Mouse (Mus musculus) heart, embryonic 11.5 days (tissue): ENCODE results near the gene Emc8. TPM values are rescaled to one million over a fixed set of nuclear protein-coding genes. Genes with fewer than 3 reads are reported as not detected.

Source experiments
- ATAC-seq: fragments of 200-750 bp; cut with Nextera tagmentation; replicated peaks from 2 replicates; pipeline ENCODE4 v1.8.0; 2017; ENCODE audit warnings: moderate library complexity; ENCODE audit not compliant: insufficient number of reproducible peaks, low FRiP score, low TSS enrichment
- H3K27ac ChIP-seq: fragments of 300-500 bp; sonication (generic); 2 replicates; pipeline ENCODE4 v1.5.1; 2014; ENCODE audit warnings: mild to moderate bottlenecking, low read depth, low read length
- H3K27me3 ChIP-seq: fragments of 300-500 bp; sonication (generic); 2 replicates; pipeline ENCODE4 v1.6.1; 2014; ENCODE audit warnings: mild to moderate bottlenecking, low read length, mixed read lengths; ENCODE audit not compliant: control insufficient read depth, insufficient read depth
- H3K36me3 ChIP-seq: fragments of 300-500 bp; sonication (generic); 2 replicates; pipeline ENCODE4 v1.6.1; 2014; ENCODE audit warnings: mild to moderate bottlenecking, low read length, moderate library complexity, mixed read lengths; ENCODE audit not compliant: control insufficient read depth, insufficient read depth
- H3K4me1 ChIP-seq: fragments of 300-500 bp; sonication (generic); 2 replicates; pipeline ENCODE4 v1.6.1; 2014; ENCODE audit warnings: low read length; ENCODE audit not compliant: control insufficient read depth, insufficient read depth
- H3K4me2 ChIP-seq: fragments of 300-500 bp; sonication (generic); 2 replicates; pipeline ENCODE4 v1.6.1; 2014; ENCODE audit warnings: mild to moderate bottlenecking, moderate library complexity
- H3K4me3 ChIP-seq: fragments of 300-500 bp; sonication (generic); 2 replicates; pipeline ENCODE4 v1.5.1; 2014; ENCODE audit warnings: low read depth, low read length
- H3K9ac ChIP-seq: fragments of 300-500 bp; sonication (generic); 2 replicates; pipeline ENCODE4 v1.6.1; 2014; ENCODE audit warnings: mild to moderate bottlenecking, low read depth, low read length, moderate library complexity
- H3K9me3 ChIP-seq: fragments of 300-500 bp; sonication (generic); replicated peaks from 2 replicates; pipeline ENCODE4 v1.6.1; 2016; ENCODE audit warnings: low read length; ENCODE audit not compliant: control insufficient read depth
- WGBS: fragments of 180-500 bp; shearing (Covaris S2); extraction: QIAGEN DNeasy Blood & Tissue Kit; methylation state at CpG from one replicate; pipeline ENCODE4 v1.1.7; 2014; ENCODE audit not compliant: insufficient replicate concordance; 5-methylcytosine and 5-hydroxymethylcytosine counted together
- polyA plus RNA-seq: library from polyadenylated mRNA; unstranded; fragments of >200 nt; fragmentation: Nextera tagmentation; extraction: Ambion mirVana; gene quantifications from 2 replicates; pipeline ENCODE4 v1.2.1, GENCODE M21; 2014

Gene Emc8
- polyA plus RNA-seq, 1 experiment from 2014 or later = 221 TPM

DNA sequence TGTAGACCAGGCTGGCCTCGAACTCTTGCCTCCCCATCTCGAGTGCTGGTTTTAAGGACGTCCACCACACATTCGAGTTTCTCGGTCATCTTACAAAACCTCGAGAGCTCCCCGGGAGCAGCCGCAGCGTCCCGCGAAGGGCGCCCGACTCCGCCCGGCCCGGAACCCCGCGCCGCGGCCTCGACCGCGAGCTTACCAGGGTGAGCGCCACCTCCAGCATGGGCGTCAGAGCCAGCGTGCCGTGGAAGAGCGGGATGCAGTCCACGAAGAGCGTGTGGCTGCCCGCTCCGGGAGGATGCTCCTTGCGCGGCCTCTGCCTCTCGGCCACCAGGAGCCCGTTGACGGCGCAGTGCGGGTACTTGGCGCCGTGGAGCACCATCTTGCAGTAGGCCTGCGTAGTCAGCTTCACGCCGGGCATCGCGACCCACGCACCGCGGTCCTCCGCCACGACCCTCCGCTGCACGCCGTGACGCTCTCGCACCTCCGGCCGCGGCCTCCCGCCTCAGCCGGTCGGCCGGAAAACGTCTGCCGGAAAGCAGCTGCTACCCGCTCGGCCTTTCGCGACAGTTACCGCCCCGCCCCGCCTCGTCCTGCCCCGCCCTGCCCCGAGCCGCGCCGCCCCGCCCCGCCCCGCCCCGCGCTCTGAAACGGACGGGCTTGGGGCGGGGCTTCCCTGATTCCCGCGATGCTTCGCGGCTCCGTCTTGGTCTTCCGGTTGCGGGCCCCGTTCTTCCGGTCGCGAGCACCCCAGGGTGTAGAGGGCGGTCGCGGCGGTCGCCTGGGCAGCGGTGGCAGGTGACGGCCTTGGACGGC is 606 bp downstream of the Emc8 start, which contains the start of the genes Gm27021 and Cox4i1:
TSS of gene Gm27021 (minus strand) at position 519 of the 813 bp plus-strand sequence.
TSS of gene Cox4i1 (plus strand) at position 662 of the 813 bp plus-strand sequence.
- peaks cover 38% of the 10 kb centered on the region for H3K4me1 ChIP-seq
- WGBS = under 1% methylated on average over 91 of the region's 105 CpGs
- H3K36me3 ChIP-seq = peaks cover 21% of the 10 kb centered on the region
- H3K9ac ChIP-seq = peak within 1 kb of the TSS; percentile 93
- peak within 1 kb of the TSS; percentile 92 for H3K4me2 ChIP-seq
- peak; percentile 93 for ATAC-seq
- H3K9me3 ChIP-seq = no peaks in the 10 kb centered on the region
- no peaks in the 10 kb centered on the region for H3K27me3 ChIP-seq
- peak within 1 kb of the TSS; percentile 86 for H3K27ac ChIP-seq
- H3K4me3 ChIP-seq = peak within 1 kb of the TSS; percentile 88

DNA sequence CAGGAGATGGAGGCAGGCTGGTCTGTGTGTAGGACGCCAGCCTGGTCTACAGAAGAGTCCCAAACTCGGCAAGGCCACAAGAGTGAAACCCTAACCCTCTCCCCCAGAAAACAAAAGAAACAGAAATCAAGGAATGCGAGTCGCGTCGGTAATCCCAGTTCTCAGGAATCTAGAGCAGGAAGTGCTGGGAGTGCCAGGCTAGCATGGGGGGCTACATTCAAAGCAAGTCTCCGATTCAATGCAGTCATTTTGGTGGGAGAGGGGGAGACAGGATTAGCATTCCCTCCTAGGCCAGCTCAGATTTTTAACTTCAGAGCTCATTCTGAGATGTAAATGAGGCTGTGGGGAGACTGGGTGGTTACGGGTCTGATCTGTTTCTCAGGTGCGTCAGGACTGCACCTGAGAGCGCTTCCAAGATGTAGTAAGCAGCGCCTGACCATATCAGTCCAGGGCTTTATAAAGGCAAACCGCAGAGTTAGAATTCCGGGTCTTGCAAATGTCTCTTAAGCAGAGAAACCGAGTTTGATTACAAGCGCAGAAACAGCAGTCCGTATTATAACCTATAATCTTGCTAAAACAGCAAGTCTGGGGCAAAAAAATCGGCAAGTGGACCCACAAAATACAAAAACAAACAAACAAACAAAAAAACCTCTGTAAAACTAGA is 1.4 kb downstream of the Emc8 start:
- Histone ChIP-seq H3K4me3 (peak overlapping the region; percentile 88), H3K36me3 (peaks cover 16% of the 10 kb centered on the region), H3K4me2 (peak overlapping the region; percentile 92), H3K4me1 (peaks cover 38% of the 10 kb centered on the region), H3K9ac (peak overlapping the region; percentile 93), H3K27ac (no peak overlapping the region), H3K9me3 (no peaks in the 10 kb centered on the region), H3K27me3 (no peaks in the 10 kb centered on the region)
- no peak for ATAC-seq
- 5% methylated on average over 17 of the region's 17 CpGs for WGBS

DNA sequence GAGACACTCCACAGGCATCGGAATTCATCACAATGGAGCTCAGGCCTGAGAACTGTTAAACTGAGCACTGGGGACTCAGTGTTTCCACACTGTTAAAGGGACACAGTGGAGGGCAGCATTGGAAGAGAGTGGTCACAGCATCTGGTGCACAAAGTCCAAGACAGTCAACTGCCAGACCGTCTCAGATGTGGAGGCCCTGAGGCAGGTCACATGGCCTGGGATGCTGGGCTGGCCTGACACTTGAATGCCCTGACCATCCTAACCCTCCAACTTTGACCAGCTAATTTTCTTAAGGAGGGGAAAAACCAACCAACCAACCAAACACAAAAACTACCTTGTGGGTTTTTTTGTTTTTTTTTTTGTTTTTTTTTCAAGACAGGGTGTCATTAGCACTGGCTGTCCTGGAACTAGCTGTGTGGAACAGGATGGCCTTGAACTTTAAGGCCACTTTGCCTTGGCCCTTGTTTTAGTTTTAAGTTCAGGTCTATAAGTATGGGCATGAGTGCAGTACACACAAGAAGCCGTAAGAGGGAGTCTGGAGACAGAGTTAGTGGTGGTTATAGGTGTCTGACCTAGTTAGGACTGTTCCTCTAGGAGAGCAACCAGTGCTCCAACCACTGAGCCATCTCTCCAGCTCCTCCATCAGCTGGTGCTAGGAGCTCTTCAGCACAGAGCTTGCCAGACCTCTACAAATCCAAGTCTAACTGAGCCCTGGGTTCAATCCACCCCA is 2.5 kb downstream of the Emc8 start:
- peak overlapping the region; percentile 92 for H3K4me2 ChIP-seq
- ATAC-seq = no peak
- no peak overlapping the region for H3K9ac ChIP-seq
- no peaks in the 10 kb centered on the region for H3K9me3 ChIP-seq
- peaks cover 35% of the 10 kb centered on the region for H3K4me1 ChIP-seq
- peak overlapping the region; percentile 88; the same call in 1 of the 2 replicates for H3K4me3 ChIP-seq
- H3K27me3 ChIP-seq = no peaks in the 10 kb centered on the region
- 69% methylated on average over 3 of the region's 3 CpGs for WGBS
- H3K36me3 ChIP-seq = peaks cover 10% of the 10 kb centered on the region
- H3K27ac ChIP-seq = no peak overlapping the region

DNA sequence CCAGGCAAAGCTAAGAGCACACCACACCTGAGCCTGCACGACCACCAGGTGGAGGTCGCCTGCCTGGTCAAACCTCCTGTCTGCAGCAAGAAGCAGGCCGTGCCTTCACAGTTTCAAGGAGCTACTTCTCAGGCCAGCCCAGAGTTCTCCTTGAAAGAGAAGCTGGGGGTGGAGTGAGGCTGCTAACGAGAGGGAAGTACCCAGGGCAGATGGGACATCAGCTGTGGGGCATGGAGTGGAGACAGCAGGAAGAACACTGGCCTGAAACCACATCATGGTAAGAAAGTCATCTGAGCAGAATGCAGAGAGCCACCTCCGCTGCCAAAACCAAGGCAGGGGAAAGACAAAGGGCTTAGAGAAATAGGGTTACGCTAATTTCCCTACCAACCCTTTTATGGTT is 3.8 kb downstream of the Emc8 start:
- Histone ChIP-seq H3K4me2 (no peak overlapping the region; the same call in 1 of the 2 replicates), H3K9me3 (no peaks in the 10 kb centered on the region), H3K27ac (no peak overlapping the region), H3K9ac (peak overlapping the region; percentile 36; the same call in 1 of the 2 replicates), H3K4me1 (peaks cover 32% of the 10 kb centered on the region), H3K27me3 (no peaks in the 10 kb centered on the region), H3K4me3 (no peak overlapping the region), H3K36me3 (no peaks in the 10 kb centered on the region)
- no peak for ATAC-seq
- WGBS = 80% methylated on average over 6 of the region's 6 CpGs

DNA sequence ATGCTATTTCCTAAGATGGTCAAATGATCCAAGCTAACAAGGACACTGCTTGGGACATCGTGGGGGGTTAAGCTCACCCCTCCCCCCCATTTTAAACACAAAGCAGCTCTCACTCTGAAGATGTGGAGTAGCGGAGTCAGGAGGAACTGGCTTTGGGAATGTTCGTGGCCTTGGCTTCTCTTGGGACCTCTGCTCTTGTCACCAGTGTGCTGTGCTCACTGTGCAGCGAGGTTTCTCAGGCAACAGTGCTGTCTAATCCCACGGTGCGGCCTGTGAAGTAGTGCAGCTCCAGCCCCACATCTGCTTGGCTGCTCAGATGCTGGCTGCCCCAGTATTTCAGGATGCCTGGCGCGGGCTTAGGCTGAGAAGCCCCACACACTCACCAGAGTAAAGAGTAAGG is 11.0 kb downstream of the Emc8 start:
- no peak overlapping the region for H3K4me3 ChIP-seq
- peaks cover 37% of the 10 kb centered on the region for H3K36me3 ChIP-seq
- no peak for ATAC-seq
- H3K27ac ChIP-seq = no peak overlapping the region
- H3K27me3 ChIP-seq = no peaks in the 10 kb centered on the region
- H3K9ac ChIP-seq = no peak overlapping the region
- no peaks in the 10 kb centered on the region for H3K4me1 ChIP-seq
- 91% methylated on average over 8 of the region's 8 CpGs for WGBS
- no peak overlapping the region for H3K4me2 ChIP-seq
- H3K9me3 ChIP-seq = no peaks in the 10 kb centered on the region

DNA sequence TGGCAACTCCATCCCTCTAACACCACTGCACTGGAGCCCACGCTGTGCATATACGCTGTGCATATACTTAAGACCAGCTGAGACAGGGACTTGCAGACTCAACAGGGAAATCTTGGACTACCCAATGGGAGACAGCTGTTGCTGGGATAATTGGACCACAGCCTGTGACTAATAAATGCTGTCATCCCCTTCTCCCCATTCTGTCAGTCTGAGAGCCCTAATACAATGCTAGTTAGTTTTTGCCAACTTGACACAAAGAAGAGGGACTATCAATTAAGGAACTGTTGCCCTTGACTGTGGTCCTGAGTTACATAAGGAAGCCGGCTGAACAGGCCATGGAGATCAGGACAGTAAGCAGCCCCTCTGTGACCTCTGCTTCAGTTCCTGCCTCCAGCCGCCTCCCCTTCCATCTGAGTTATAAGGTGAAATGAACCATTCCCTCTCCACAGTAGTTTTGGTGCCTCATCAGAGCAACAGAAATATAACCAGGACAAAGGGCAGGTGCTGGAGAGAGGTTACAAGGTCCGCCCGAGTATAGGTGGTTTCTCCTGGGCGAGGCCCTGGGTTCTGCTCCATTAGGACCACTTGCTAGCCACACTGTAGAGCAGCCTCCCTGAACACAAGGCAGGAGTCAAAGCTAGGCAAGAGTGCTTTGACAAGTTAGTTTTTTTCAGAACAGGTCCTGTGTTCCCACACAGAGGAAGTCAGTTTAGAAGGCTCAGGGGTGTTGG is 11.9 kb downstream of the Emc8 start:
- Histone ChIP-seq H3K9me3 (no peaks in the 10 kb centered on the region), H3K27ac (no peak overlapping the region), H3K36me3 (peaks cover 37% of the 10 kb centered on the region), H3K4me1 (no peaks in the 10 kb centered on the region), H3K27me3 (no peaks in the 10 kb centered on the region), H3K9ac (no peak overlapping the region), H3K4me3 (no peak overlapping the region), H3K4me2 (no peak overlapping the region)
- no peak for ATAC-seq
- WGBS = 88% methylated on average over 7 of the region's 7 CpGs

DNA sequence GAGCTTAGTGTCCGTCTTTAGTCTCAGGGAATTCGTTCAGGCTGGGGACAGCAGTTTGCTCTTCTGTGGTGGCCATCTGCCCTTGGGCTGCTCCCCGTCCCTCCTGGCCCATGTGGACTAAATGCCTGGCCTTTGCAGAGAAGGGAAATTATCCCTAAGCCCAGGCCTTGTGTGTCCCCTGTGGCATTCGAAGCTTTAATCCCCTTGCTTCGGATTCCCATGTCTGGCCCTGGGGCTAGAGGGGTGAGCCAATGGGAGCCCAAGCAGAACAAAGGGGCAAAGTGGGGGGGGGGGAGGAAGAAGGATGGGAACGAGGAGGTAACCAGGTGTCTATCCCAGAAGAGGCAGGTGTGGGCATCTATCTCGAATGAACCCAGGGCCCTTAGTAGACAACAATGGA is 20.8 kb downstream of the Emc8 start, which contains the start of gene 1190005I06Rik:
TSS of gene 1190005I06Rik (minus strand) at position 101 of the 400 bp plus-strand sequence.
- H3K4me3 ChIP-seq = no peak within 1 kb of the TSS

DNA sequence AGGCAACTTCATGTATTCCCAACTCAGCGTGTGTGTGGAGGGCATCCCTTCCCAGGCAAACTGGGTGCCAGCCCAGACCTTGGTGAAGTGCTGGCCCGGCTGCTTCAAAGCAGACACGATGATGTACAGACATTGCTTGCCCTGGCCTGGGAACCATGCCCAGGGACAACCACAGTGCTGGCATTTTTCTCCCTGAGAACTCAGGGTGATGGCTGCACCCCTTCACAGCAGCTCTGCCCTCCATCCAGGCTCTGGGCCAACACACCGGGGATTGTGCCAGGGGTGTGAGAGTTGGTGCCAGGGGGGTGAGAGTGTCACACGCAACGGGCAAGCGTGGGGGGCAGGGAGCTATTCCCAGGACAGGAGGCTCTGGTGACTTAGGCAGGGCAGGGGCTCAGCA is 23.7 kb downstream of the Emc8 start:
- Histone ChIP-seq H3K4me2 (no peak overlapping the region), H3K4me1 (peaks cover 3% of the 10 kb centered on the region; the same call in 1 of the 2 replicates), H3K9ac (no peak overlapping the region), H3K27ac (no peak overlapping the region), H3K9me3 (no peaks in the 10 kb centered on the region), H3K27me3 (no peaks in the 10 kb centered on the region), H3K36me3 (no peaks in the 10 kb centered on the region), H3K4me3 (no peak overlapping the region)
- 78% methylated on average over 7 of the region's 7 CpGs for WGBS
- ATAC-seq = no peak

More for the DNA sequence above, 20.8 kb downstream of the Emc8 start, which contains the start of gene 1190005I06Rik:
- no peaks in the 10 kb centered on the region for H3K36me3 ChIP-seq
- H3K27me3 ChIP-seq = no peaks in the 10 kb centered on the region
- H3K4me2 ChIP-seq = no peak within 1 kb of the TSS
- 59% methylated on average over 7 of the region's 7 CpGs for WGBS
- no peaks in the 10 kb centered on the region for H3K9me3 ChIP-seq
- no peak within 1 kb of the TSS for H3K9ac ChIP-seq
- no peak within 1 kb of the TSS for H3K27ac ChIP-seq
- H3K4me1 ChIP-seq = no peaks in the 10 kb centered on the region
- ATAC-seq = no peak
